Mouse (Mus musculus): Measurements from ENCODE around the gene Wdr81. TPM values are rescaled to one million over a fixed set of nuclear protein-coding genes. Genes with fewer than 3 reads are reported as not detected.
A peak's percentile ranks its signal among the peaks of the same experiment; 100 is the strongest.

Gene Wdr81
- polyA plus RNA-seq, 1 experiment from 2014 or later = 9.5 TPM

GRCm38 (mm10) chr11:75467512-75468215 lies 13.1 kb upstream of the Wdr81 start:
- 20% methylated on average over 19 of the region's 19 CpGs for WGBS (ENCODE audit: insufficient replicate concordance)
- H3K36me3 ChIP-seq (replicated peaks; ENCODE audit: insufficient read depth, low read length) = peaks cover 24% of the 10 kb centered on the region
- ATAC-seq (peak; percentile 86), DNase-seq (peak; percentile 80)
- H3K9ac ChIP-seq (replicated peaks) = peak overlapping the region; percentile 64
- no peaks in the 10 kb centered on the region for H3K9me3 ChIP-seq (ENCODE audit: low read length)
- peak overlapping the region; percentile 81 for H3K4me2 ChIP-seq (ENCODE audit: low read depth, low read length)
- peak overlapping the region; percentile 61 for H3K27ac ChIP-seq (ENCODE audit: low read depth)
- peaks cover 41% of the 10 kb centered on the region for H3K4me1 ChIP-seq (ENCODE audit: insufficient read depth)
- H3K4me3 ChIP-seq (ENCODE audit: low read depth, low read length) = peak overlapping the region; percentile 52
- TF ChIP-seq CTCF (IDR thresholded peaks at IDR 0.05; ENCODE audit: low read depth) = peak; percentile 24; the same call in 1 of the 2 replicates
- TF ChIP-seq EP300 (IDR thresholded peaks at IDR 0.05; ENCODE audit: low read depth) = no peak
- H3K27me3 ChIP-seq (ENCODE audit: insufficient read depth, low read length) = no peaks in the 10 kb centered on the region

DNA sequence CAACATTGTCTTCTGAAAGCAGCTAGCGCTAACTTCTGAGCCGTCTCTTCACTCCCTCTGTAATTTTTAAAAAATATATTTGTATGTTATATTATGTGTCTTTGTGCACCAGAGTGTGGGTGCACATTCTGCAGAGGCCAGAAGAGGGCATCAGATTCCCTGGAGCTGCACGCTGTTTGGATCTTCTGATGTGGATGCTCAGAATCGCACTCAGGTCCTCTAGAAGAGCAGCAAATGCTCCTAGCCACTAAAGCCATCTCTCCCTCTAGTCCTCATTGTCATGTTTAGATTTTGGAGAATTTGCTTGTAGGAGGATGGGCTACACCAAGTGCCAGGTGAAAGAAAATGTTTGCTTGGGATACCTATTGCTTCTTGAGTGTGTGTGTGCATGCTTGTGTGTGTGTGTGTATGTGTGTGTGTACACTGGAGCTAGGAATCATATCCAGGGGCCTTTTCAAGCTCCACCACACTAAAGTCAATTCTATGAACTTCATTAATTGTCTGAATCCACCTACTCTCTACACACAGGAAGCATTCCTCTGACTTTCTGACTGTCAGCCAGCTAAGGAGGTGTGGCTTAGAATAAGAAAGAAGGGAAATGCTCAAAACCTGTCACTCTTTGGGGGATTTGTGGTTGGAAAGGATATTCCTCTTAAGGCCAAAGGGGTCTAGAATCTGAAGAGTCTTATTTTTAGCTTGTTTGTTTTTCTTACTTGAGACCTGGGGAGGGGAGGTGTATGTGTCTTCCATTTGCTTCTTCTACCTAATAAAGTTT lies 12.4 kb upstream of the Wdr81 start:
- ATAC-seq = no peak
- no peak overlapping the region for H3K9ac ChIP-seq (replicated peaks)
- H3K36me3 ChIP-seq (replicated peaks; ENCODE audit: insufficient read depth, low read length) = peaks cover 24% of the 10 kb centered on the region
- WGBS (ENCODE audit: insufficient replicate concordance) = 95% methylated on average over 4 of the region's 4 CpGs
- peaks cover 38% of the 10 kb centered on the region for H3K4me1 ChIP-seq (ENCODE audit: insufficient read depth)
- no peak overlapping the region for H3K4me3 ChIP-seq (ENCODE audit: low read depth, low read length)
- TF ChIP-seq EP300 (IDR thresholded peaks at IDR 0.05; ENCODE audit: low read depth) (no peak), CTCF (IDR thresholded peaks at IDR 0.05; ENCODE audit: low read depth) (peak; percentile 46)
- H3K4me2 ChIP-seq (ENCODE audit: low read depth, low read length) = peak overlapping the region; percentile 81
- no peaks in the 10 kb centered on the region for H3K9me3 ChIP-seq (ENCODE audit: low read length)
- H3K27ac ChIP-seq (ENCODE audit: low read depth) = peak overlapping the region; percentile 61
- H3K27me3 ChIP-seq (ENCODE audit: insufficient read depth, low read length) = no peaks in the 10 kb centered on the region
- DNase-seq = no peak

GRCm38 (mm10) chr11:75465051-75465450 lies 10.5 kb upstream of the Wdr81 start:
- no peak overlapping the region for H3K27ac ChIP-seq (ENCODE audit: low read depth)
- TF ChIP-seq EP300 (IDR thresholded peaks at IDR 0.05; ENCODE audit: low read depth) (no peak), CTCF (IDR thresholded peaks at IDR 0.05; ENCODE audit: low read depth) (no peak)
- DNase-seq (no peak), ATAC-seq (no peak)
- no peak overlapping the region for H3K9ac ChIP-seq (replicated peaks)
- no peak overlapping the region for H3K4me3 ChIP-seq (ENCODE audit: low read depth, low read length)
- no peaks in the 10 kb centered on the region for H3K9me3 ChIP-seq (ENCODE audit: low read length)
- no peaks in the 10 kb centered on the region for H3K27me3 ChIP-seq (ENCODE audit: insufficient read depth, low read length)
- 77% methylated on average over 6 of the region's 6 CpGs for WGBS (ENCODE audit: insufficient replicate concordance)
- peaks cover 24% of the 10 kb centered on the region for H3K36me3 ChIP-seq (replicated peaks; ENCODE audit: insufficient read depth, low read length)
- no peak overlapping the region for H3K4me2 ChIP-seq (ENCODE audit: low read depth, low read length)
- H3K4me1 ChIP-seq (ENCODE audit: insufficient read depth) = peaks cover 41% of the 10 kb centered on the region

DNA sequence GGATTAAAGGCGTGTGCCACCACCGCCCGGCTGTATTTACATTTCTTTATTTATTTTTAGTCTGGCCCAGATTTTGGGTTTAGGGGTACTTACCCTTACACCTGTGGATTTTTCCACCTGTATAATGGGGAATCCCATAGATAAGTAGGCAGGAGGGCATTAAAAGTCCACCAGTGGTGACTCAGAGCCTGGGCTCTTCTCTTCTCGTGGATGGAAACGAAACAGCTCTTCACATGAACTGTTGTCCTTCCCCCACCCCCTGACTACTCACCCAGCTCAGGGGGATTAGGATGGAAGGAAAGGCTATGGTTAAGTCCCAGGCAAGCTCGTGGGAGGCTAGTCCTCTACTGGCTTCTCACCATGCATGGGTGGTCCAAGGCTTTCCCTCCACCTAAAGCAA lies 9.9 kb upstream of the Wdr81 start:
- ATAC-seq = no peak
- 93% methylated on average over 6 of the region's 6 CpGs for WGBS (ENCODE audit: insufficient replicate concordance)
- TF ChIP-seq CTCF (IDR thresholded peaks at IDR 0.05; ENCODE audit: low read depth) (no peak), EP300 (IDR thresholded peaks at IDR 0.05; ENCODE audit: low read depth) (no peak)
- no peak overlapping the region for H3K4me3 ChIP-seq (ENCODE audit: low read depth, low read length)
- H3K4me2 ChIP-seq (ENCODE audit: low read depth, low read length) = no peak overlapping the region
- peaks cover 47% of the 10 kb centered on the region for H3K4me1 ChIP-seq (ENCODE audit: insufficient read depth)
- H3K9me3 ChIP-seq (ENCODE audit: low read length) = no peaks in the 10 kb centered on the region
- H3K9ac ChIP-seq (replicated peaks) = no peak overlapping the region
- no peak overlapping the region for H3K27ac ChIP-seq (ENCODE audit: low read depth)
- peaks cover 24% of the 10 kb centered on the region for H3K36me3 ChIP-seq (replicated peaks; ENCODE audit: insufficient read depth, low read length)
- H3K27me3 ChIP-seq (ENCODE audit: insufficient read depth, low read length) = no peaks in the 10 kb centered on the region
- no peak for DNase-seq

- Histone ChIP-seq H3K4me2 (ENCODE audit: low read depth, low read length) (peak overlapping the region; percentile 75), H3K27me3 (ENCODE audit: insufficient read depth, low read length) (no peaks in the 10 kb centered on the region), H3K4me1 (ENCODE audit: insufficient read depth) (peaks cover 52% of the 10 kb centered on the region), H3K27ac (ENCODE audit: low read depth) (peak overlapping the region; percentile 93), H3K9me3 (ENCODE audit: low read length) (no peaks in the 10 kb centered on the region), H3K9ac (replicated peaks) (peak overlapping the region; percentile 93; the same call in 1 of the 2 replicates), H3K36me3 (replicated peaks; ENCODE audit: insufficient read depth, low read length) (peaks cover 24% of the 10 kb centered on the region), H3K4me3 (ENCODE audit: low read depth, low read length) (peak overlapping the region; percentile 76)
- TF ChIP-seq EP300 (IDR thresholded peaks at IDR 0.05; ENCODE audit: low read depth) (no peak), CTCF (IDR thresholded peaks at IDR 0.05; ENCODE audit: low read depth) (no peak)
- WGBS (ENCODE audit: insufficient replicate concordance) = 75% methylated on average over 4 of the region's 4 CpGs
- DNase-seq (no peak), ATAC-seq (no peak)
These were observed 9.1 kb upstream of the Wdr81 start for GRCm38 (mm10) chr11:75463624-75464023.

DNA sequence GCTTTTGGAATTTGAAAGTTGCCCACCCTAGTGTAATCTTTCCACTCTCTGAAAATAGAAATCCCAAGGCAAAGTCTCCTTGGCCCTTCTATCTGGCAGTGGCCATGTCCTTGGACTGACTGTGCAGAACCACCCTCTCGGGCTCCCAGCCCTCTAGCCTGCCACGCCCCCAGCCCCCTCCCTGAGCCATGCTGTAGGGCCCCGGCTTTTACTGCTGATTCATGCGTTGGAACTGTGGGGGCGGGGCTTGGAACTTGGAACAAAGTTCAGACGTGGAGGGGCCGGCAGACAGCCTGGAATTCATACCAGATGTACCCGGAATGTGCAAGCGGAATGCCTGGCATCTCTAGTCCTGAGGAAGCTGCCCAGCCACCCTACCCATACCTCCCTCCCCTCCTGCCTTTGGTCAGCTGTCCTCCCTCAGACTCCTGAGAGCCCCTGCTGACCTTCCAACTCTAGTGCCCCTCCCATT lies 8.4 kb upstream of the Wdr81 start:
- TF ChIP-seq EP300 (IDR thresholded peaks at IDR 0.05; ENCODE audit: low read depth) (peak; percentile 51; the same call in 1 of the 2 replicates), CTCF (IDR thresholded peaks at IDR 0.05; ENCODE audit: low read depth) (no peak)
- H3K27ac ChIP-seq (ENCODE audit: low read depth) = peak overlapping the region; percentile 93
- no peaks in the 10 kb centered on the region for H3K9me3 ChIP-seq (ENCODE audit: low read length)
- peak; percentile 24 for ATAC-seq
- WGBS (ENCODE audit: insufficient replicate concordance) = 5% methylated on average over 9 of the region's 9 CpGs
- no peaks in the 10 kb centered on the region for H3K27me3 ChIP-seq (ENCODE audit: insufficient read depth, low read length)
- peaks cover 24% of the 10 kb centered on the region for H3K36me3 ChIP-seq (replicated peaks; ENCODE audit: insufficient read depth, low read length)
- peak overlapping the region; percentile 75 for H3K4me2 ChIP-seq (ENCODE audit: low read depth, low read length)
- peak overlapping the region; percentile 93 for H3K9ac ChIP-seq (replicated peaks)
- peaks cover 50% of the 10 kb centered on the region for H3K4me1 ChIP-seq (ENCODE audit: insufficient read depth)
- H3K4me3 ChIP-seq (ENCODE audit: low read depth, low read length) = peak overlapping the region; percentile 76
- peak; percentile 93 for DNase-seq
